Mouse (Mus musculus): Measurements from ENCODE around the gene Nfia.
A peak's percentile ranks its signal among the peaks of the same experiment; 100 is the strongest.

Nfia gene

GRCm38 (mm10) chr4:98101153-98102096, 328.9 kb downstream of the Nfia start:
- no peak for DNase-seq (ENCODE audit: low read depth, low spot score)

- DNase-seq (ENCODE audit: low read depth, low spot score), result no peak
Observed at GRCm38 (mm10) chr4:98102625-98103336, 330.2 kb downstream of the Nfia start.

GRCm38 (mm10) chr4:98103337-98103666, 330.8 kb downstream of the Nfia start:
- no peak for DNase-seq (ENCODE audit: low read depth, low spot score)

GRCm38 (mm10) chr4:98104161-98104560, 331.6 kb downstream of the Nfia start:
- no peak for DNase-seq (ENCODE audit: low read depth, low spot score)

- DNase-seq (ENCODE audit: low read depth, low spot score), result no peak
Observed at GRCm38 (mm10) chr4:98104911-98105702, 332.6 kb downstream of the Nfia start.

- DNase-seq (ENCODE audit: low read depth, low spot score), result no peak
Observed at GRCm38 (mm10) chr4:98105971-98106370, 333.4 kb downstream of the Nfia start.

GRCm38 (mm10) chr4:98106445-98107092, 334.0 kb downstream of the Nfia start:
- DNase-seq (ENCODE audit: low read depth, low spot score), result peak; percentile 72

GRCm38 (mm10) chr4:98107093-98107453, 334.5 kb downstream of the Nfia start:
- DNase-seq (ENCODE audit: low read depth, low spot score), result no peak

- DNase-seq (ENCODE audit: low read depth, low spot score), result no peak
Observed at GRCm38 (mm10) chr4:98107936-98108675, 335.6 kb downstream of the Nfia start.

- DNase-seq (ENCODE audit: low read depth, low spot score), result peak; percentile 79
Observed at GRCm38 (mm10) chr4:98108676-98109016, 336.1 kb downstream of the Nfia start.

GRCm38 (mm10) chr4:98109064-98109463, 336.5 kb downstream of the Nfia start:
- peak; percentile 63 for DNase-seq (ENCODE audit: low read depth, low spot score)

GRCm38 (mm10) chr4:98109911-98110310, 337.4 kb downstream of the Nfia start:
- DNase-seq (ENCODE audit: low read depth, low spot score), result no peak

GRCm38 (mm10) chr4:98113289-98114024, 340.9 kb downstream of the Nfia start:
- no peak for DNase-seq (ENCODE audit: low read depth, low spot score)

- no peak for DNase-seq (ENCODE audit: low read depth, low spot score)
Observed at GRCm38 (mm10) chr4:98114966-98115365, 342.4 kb downstream of the Nfia start.

GRCm38 (mm10) chr4:98115401-98115800, 342.9 kb downstream of the Nfia start:
- no peak for DNase-seq (ENCODE audit: low read depth, low spot score)

GRCm38 (mm10) chr4:98116046-98116445, 343.5 kb downstream of the Nfia start:
- DNase-seq (ENCODE audit: low read depth, low spot score), result no peak

- DNase-seq (ENCODE audit: low read depth, low spot score), result no peak
Observed at GRCm38 (mm10) chr4:98118126-98118525, 345.6 kb downstream of the Nfia start.

- no peak for DNase-seq (ENCODE audit: low read depth, low spot score)
Observed at GRCm38 (mm10) chr4:98118761-98119675, 346.5 kb downstream of the Nfia start.

- DNase-seq (ENCODE audit: low read depth, low spot score), result no peak
Observed at GRCm38 (mm10) chr4:98119949-98120531, 347.5 kb downstream of the Nfia start.

Data from embryo, embryonic 11.5 days (tissue).